Mouse (Mus musculus) layer of hippocampus, adult 2 months (tissue): ENCODE measurements at regions not wholly inside any gene's neighbourhood (a gene's known extent, or its start where the extent isn't known, plus 50 kb on each side); places are given as distances from the start of the nearest gene placed in this dataset.

Experiments used
- DNase-seq, 2 experiments: peaks; one replicate each; pipeline ENCODE4 v3.0.0; 2022; ENCODE audit warnings: low spot score in 2 of 2
- H3K27ac ChIP-seq: fragments of 200-600 bp; 2 replicates; pipeline ENCODE4 v1.8.1; 2022
- H3K4me3 ChIP-seq: fragments of 200-600 bp; 2 replicates; pipeline ENCODE4 v1.8.1; 2022; ENCODE audit warnings: mild to moderate bottlenecking
- CTCF ChIP-seq: fragments of 200-600 bp; conservative IDR thresholded peaks from 2 replicates; pipeline ENCODE4 v1.8.1; 2022; ENCODE audit warnings: antibody characterized with exemption, mild to moderate bottlenecking, moderate library complexity

DNA sequence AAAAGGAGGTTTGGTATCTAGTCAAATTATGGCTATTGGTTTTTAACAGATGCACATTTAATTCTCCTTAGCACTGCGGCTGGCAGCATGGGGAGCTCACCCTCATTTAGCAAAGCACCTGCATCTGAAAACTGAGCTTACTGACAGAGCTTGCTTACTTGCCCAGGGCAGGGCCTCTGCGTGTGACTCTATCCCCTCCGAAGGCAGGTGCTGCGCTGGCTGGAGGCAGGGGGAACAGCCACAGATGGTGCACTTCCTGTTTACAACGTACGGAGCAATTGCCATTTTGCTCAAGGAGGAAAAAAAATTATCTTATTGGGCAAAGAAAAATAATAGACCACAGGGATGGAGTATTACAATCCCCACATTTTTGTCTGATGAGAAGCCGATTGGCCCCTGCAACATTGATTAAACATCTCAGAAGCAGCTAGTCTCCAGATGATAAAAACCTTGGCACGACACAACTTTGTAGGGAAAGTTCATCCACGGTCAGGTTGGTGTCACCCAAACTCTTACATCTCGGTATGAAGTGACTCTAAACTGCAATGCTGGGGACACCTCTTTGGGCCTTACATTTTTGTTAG, 92.5 kb downstream of the Cops8 start:
- no peak for TF ChIP-seq CTCF
- no peak overlapping the region for H3K4me3 ChIP-seq

GRCm38 (mm10) chr1:90696000-90696399, 93.2 kb downstream of the Cops8 start:
- no peak for TF ChIP-seq CTCF
- H3K27ac ChIP-seq: no peak overlapping the region
- H3K4me3 ChIP-seq: no peak overlapping the region
- no peak for DNase-seq

More for the DNA sequence above, 92.5 kb downstream of the Cops8 start:
- DNase-seq: no peak
- H3K27ac ChIP-seq: no peak overlapping the region

DNA sequence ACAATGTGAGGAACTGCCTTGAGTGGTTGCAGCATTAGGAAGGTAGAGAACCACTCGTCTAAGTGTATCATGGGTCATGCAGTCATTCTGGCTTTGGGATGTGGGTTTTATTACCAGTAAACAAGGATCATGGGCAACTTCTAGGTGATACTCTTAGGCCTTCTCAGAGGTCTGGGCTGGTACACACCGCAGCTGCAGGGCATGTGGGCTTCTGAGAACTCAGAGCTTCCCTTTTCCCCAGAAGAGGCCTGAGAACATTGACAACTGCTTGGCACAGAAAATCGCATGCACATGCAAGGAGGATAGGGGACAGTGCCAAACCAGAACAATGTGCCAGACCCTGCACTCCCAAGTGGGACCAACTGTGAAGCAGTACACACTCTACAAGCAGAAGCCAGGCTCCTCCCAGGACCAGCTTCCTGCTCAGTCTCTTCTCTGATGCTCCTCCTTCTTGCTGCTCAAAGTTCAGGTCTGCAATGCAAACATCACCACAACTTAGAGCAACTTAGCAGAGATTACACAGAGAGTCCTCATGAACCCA, 94.3 kb downstream of the Cops8 start:
- no peak for TF ChIP-seq CTCF
- no peak for DNase-seq
- Histone ChIP-seq H3K27ac (no peak overlapping the region), H3K4me3 (no peak overlapping the region)

DNA sequence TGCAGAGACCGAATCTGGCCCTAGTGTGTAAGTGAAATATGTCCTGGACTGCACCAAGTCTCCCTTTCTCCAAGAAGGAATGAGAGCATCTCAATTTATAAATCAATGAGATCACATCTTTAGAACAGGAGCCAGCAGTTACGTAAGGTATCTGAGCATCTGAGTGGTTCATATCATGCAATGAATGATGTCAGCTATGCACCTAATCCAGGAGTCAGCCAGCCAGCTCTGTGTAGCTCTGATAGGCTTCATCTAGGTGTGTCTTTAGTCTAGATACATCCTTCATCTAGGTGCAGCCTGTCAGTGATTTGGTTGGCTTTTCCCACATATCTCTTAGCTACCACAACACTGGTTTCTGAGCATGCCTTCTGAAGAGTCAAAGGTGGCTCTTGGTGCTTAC, 95.8 kb downstream of the Cops8 start:
- no peak overlapping the region for H3K27ac ChIP-seq
- no peak for DNase-seq
- H3K4me3 ChIP-seq: no peak overlapping the region
- TF ChIP-seq CTCF: no peak

GRCm38 (mm10) chr1:90701756-90702155, 99.0 kb downstream of the Cops8 start:
- Histone ChIP-seq H3K4me3 (no peak overlapping the region), H3K27ac (no peak overlapping the region)
- TF ChIP-seq CTCF: no peak
- no peak for DNase-seq

- Histone ChIP-seq H3K27ac (no peak overlapping the region), H3K4me3 (no peak overlapping the region)
- DNase-seq: no peak
- no peak for TF ChIP-seq CTCF
Measured at GRCm38 (mm10) chr1:90706391-90706790, 103.6 kb downstream of the Cops8 start.

- no peak overlapping the region for H3K4me3 ChIP-seq
- H3K27ac ChIP-seq: no peak overlapping the region
- DNase-seq: no peak
- no peak for TF ChIP-seq CTCF
Measured at GRCm38 (mm10) chr1:90709761-90710160, 107.0 kb downstream of the Cops8 start.

- Histone ChIP-seq H3K4me3 (no peak overlapping the region), H3K27ac (no peak overlapping the region)
- no peak for TF ChIP-seq CTCF
- DNase-seq: no peak
Measured at GRCm38 (mm10) chr1:90710566-90710965, 107.8 kb downstream of the Cops8 start.

- Histone ChIP-seq H3K4me3 (no peak overlapping the region), H3K27ac (no peak overlapping the region)
- no peak for DNase-seq
- TF ChIP-seq CTCF: no peak
Measured at GRCm38 (mm10) chr1:90711103-90711502, 108.3 kb downstream of the Cops8 start.
